Mouse (Mus musculus) kidney, adult 2 months (tissue): ENCODE results near the gene Rab3b. TPM values are rescaled to one million over a fixed set of nuclear protein-coding genes. Genes with fewer than 3 reads are reported as not detected.

Source experiments
- DNase-seq: peaks from one replicate; pipeline ENCODE4 v3.0.0; 2021
- H3K27ac ChIP-seq: fragments of 200-500 bp; 2 replicates; pipeline ENCODE4 v1.5.1; 2012; ENCODE audit warnings: low read depth, low read length, control low read depth, inconsistent platforms; ENCODE audit not compliant: insufficient read depth
- H3K27me3 ChIP-seq: fragments of 200-500 bp; replicated peaks from 2 replicates; pipeline ENCODE4 v1.6.1; 2012; ENCODE audit warnings: mild to moderate bottlenecking, moderate library complexity, low read length, inconsistent platforms; ENCODE audit not compliant: control insufficient read depth, insufficient read depth
- H3K36me3 ChIP-seq: fragments of 200-500 bp; 2 replicates; pipeline ENCODE4 v1.6.1; 2012; ENCODE audit warnings: mild to moderate bottlenecking, moderate library complexity, low read length, inconsistent platforms; ENCODE audit not compliant: control insufficient read depth, insufficient read depth
- H3K4me1 ChIP-seq: fragments of 200-500 bp; 2 replicates; pipeline ENCODE4 v1.6.1; 2011; ENCODE audit warnings: low read length; ENCODE audit not compliant: control insufficient read depth, insufficient read depth
- H3K4me3 ChIP-seq: fragments of 200-500 bp; 2 replicates; pipeline ENCODE4 v1.5.1; 2011; ENCODE audit warnings: mild to moderate bottlenecking, low read depth, low read length, control low read depth; ENCODE audit not compliant: insufficient read depth
- CTCF ChIP-seq: fragments of 200-500 bp; conservative IDR thresholded peaks from 2 replicates; pipeline ENCODE4 v1.5.1; 2011; ENCODE audit warnings: low read depth, mild to moderate bottlenecking, control low read depth, low read length, moderate library complexity, mixed read lengths; ENCODE audit not compliant: insufficient read depth, insufficient read length
- POLR2A ChIP-seq: fragments of 200-500 bp; IDR thresholded peaks from one replicate; pipeline ENCODE4 v1.6.1; 2011; ENCODE audit warnings: low read depth, low read length, control low read depth
- WGBS: fragments of 180-500 bp; shearing (Covaris S2); methylation state at CpG from one replicate; pipeline ENCODE4 v1.1.7; 2018; 5-methylcytosine and 5-hydroxymethylcytosine counted together
- polyA plus RNA-seq: library from polyadenylated mRNA; depleted of rRNA; stranded (reverse); fragments of >200 nt; gene quantifications from 2 replicates; pipeline ENCODE4 v1.2.3, GENCODE M21; 2012

The Rab3b gene
- polyA plus RNA-seq, 1 experiment, result 22.2 TPM

GRCm38 (mm10) chr4:108950201-108950600 lies 71.3 kb downstream of the Rab3b start:
- no peaks in the 10 kb centered on the region for H3K4me1 ChIP-seq
- H3K4me3 ChIP-seq, result no peak overlapping the region
- WGBS, result 94% methylated on average over 1 of the region's 1 CpGs
- H3K27me3 ChIP-seq, result no peaks in the 10 kb centered on the region
- DNase-seq, result no peak
- TF ChIP-seq POLR2A, result no peak
- TF ChIP-seq CTCF, result no peak
- no peaks in the 10 kb centered on the region for H3K36me3 ChIP-seq
- no peak overlapping the region for H3K27ac ChIP-seq

- no peak for TF ChIP-seq CTCF
- no peak for TF ChIP-seq POLR2A
- no peaks in the 10 kb centered on the region for H3K36me3 ChIP-seq
- H3K27ac ChIP-seq, result no peak overlapping the region
- DNase-seq, result no peak
- WGBS, result 88% methylated on average over 4 of the region's 4 CpGs
- H3K4me1 ChIP-seq, result no peaks in the 10 kb centered on the region
- H3K4me3 ChIP-seq, result no peak overlapping the region
- no peaks in the 10 kb centered on the region for H3K27me3 ChIP-seq
Observed at GRCm38 (mm10) chr4:108951663-108952062, 72.8 kb downstream of the Rab3b start.

DNA sequence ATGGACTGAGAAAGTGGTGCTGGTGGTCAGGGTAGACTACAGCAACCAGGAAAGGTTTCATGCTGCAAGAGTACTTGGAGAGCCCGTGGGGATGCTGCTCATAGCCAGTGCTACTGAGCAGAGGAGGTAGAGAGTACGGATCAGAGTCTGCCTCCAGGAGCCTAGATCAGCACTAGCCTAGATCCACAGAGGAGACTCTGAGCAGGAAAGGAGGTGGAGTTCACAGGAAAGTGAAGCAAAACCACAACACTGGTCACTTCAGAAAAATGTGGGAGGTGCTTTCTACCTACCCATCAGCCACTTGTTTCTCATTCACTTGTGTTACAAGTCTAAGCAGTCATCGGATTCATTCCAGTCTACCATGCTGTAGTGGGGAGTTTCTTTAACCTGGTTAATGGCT lies 80.8 kb downstream of the Rab3b start:
- Histone ChIP-seq H3K27me3 (no peaks in the 10 kb centered on the region), H3K36me3 (no peaks in the 10 kb centered on the region), H3K4me1 (no peaks in the 10 kb centered on the region), H3K4me3 (no peak overlapping the region), H3K27ac (no peak overlapping the region)
- 87% methylated on average over 3 of the region's 3 CpGs for WGBS
- no peak for DNase-seq
- TF ChIP-seq POLR2A (no peak), CTCF (no peak)

DNA sequence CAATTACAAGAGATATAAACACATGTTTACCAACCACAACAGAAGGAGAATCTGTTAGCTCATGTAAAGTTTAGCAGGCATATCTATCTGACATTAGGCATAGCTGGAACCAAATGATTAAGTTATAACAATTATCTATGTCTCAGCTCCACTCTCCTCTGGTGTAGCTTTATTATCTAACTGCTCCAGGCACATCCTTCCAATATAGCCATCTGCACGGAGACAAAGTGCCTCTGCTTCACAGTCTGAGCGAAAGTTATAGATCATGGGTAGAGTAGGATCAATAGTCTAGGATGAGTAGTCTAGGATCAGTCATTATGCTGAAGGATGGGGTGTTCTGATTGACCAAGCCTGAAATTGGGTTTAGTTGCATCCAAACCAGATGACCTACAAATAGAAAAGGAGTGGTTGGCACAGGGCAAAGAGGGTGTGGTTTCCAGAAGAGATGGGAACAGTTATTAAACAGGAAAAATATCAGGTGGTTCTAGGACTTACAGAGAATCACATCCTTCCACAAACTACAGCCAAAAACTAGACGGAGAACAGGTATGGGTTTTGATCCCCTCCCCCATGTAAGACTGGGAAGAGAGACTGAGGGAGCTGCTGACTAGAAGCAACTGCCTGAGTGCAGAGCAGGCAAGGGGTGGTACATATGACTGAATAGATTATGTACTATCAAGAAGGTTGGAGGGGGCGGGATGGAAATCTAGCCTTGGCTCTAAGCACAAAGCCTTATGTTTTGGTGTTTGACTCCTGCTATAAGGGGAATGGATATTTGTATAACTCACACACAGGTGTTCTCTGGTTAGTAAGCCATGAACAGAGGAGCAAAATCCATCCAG lies 82.0 kb downstream of the Rab3b start:
- Histone ChIP-seq H3K27ac (no peak overlapping the region), H3K4me3 (no peak overlapping the region), H3K36me3 (no peaks in the 10 kb centered on the region), H3K4me1 (no peaks in the 10 kb centered on the region), H3K27me3 (no peaks in the 10 kb centered on the region)
- DNase-seq, result no peak
- TF ChIP-seq POLR2A, result no peak
- 85% methylated on average over 4 of the region's 4 CpGs for WGBS

- H3K36me3 ChIP-seq, result no peaks in the 10 kb centered on the region
Observed at GRCm38 (mm10) chr4:108963017-108963416, 84.2 kb downstream of the Rab3b start.

GRCm38 (mm10) chr4:108969517-108969916 lies 90.7 kb downstream of the Rab3b start:
- TF ChIP-seq POLR2A, result no peak
- no peak for TF ChIP-seq CTCF
- no peaks in the 10 kb centered on the region for H3K36me3 ChIP-seq
- H3K27me3 ChIP-seq, result no peaks in the 10 kb centered on the region
- WGBS, result 55% methylated on average over 3 of the region's 3 CpGs
- H3K4me3 ChIP-seq, result no peak overlapping the region
- no peak for DNase-seq
- peaks cover 5% of the 10 kb centered on the region; the same call in 1 of the 2 replicates for H3K4me1 ChIP-seq
- H3K27ac ChIP-seq, result no peak overlapping the region

More at GRCm38 (mm10) chr4:108963017-108963416, 84.2 kb downstream of the Rab3b start:
- Histone ChIP-seq H3K4me1 (no peaks in the 10 kb centered on the region), H3K27ac (no peak overlapping the region), H3K4me3 (no peak overlapping the region), H3K27me3 (no peaks in the 10 kb centered on the region)
- TF ChIP-seq CTCF (no peak), POLR2A (no peak)
- WGBS, result 71% methylated on average over 6 of the region's 6 CpGs
- DNase-seq, result no peak

DNA sequence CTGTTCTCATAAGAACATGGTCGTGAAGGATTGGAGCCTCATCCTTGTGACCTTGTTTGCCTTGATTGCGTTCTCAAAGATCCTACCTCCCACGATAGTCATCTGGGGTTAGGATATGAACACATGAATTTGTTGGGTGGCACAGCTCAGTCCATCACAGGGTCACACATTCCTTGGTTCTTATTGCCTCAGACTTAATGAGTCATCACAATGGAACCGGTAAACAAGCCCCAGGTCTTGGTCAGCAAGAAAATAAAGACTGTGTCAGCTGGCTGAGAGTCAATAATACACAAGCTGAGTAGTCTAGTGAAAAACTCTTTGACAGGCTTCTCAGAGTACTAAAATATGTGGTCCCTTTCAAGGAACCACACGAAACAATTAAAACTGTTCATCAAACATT lies 92.2 kb downstream of the Rab3b start:
- no peak for TF ChIP-seq CTCF
- no peak for TF ChIP-seq POLR2A
- H3K27me3 ChIP-seq, result no peaks in the 10 kb centered on the region
- H3K36me3 ChIP-seq, result no peaks in the 10 kb centered on the region
- WGBS, result 52% methylated on average over 5 of the region's 5 CpGs
- H3K4me1 ChIP-seq, result peaks cover 5% of the 10 kb centered on the region; the same call in 1 of the 2 replicates
- peak; percentile 42 for DNase-seq
- H3K27ac ChIP-seq, result no peak overlapping the region
- no peak overlapping the region for H3K4me3 ChIP-seq
